Mouse (Mus musculus): ENCODE data around the gene Mydgf. TPM values are rescaled to one million over a fixed set of nuclear protein-coding genes. Genes with fewer than 3 reads are reported as not detected.

Mydgf gene
- polyA plus RNA-seq, 1 experiment = not detected

DNA sequence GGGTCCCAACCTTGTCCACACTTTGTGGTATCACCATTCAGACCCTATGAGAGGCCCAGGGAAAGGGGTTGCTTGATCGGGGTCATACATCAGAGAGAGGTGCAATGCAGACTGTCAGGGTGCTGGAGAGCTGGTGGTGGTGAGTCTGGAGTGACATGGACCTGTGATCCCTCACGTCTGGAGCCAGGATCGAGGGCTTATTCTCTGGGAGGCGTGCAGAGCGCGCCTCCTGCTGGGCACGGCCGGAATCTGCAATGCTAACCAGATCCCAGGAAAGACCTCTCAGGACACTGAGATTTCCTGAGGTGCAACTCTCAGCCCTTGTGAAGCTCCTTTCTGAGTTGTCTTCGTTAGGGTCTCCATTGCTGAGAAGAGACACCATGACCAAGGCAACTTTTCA is 24.0 kb downstream of the Mydgf start:
- peak; percentile 96 for TF ChIP-seq CTCF (IDR thresholded peaks at IDR 0.05; ENCODE audit: insufficient read depth, low read depth, low read length)
- TF ChIP-seq POLR2A (IDR thresholded peaks at IDR 0.05; ENCODE audit: insufficient read depth, low read depth, low read length) = no peak
- Histone ChIP-seq H3K4me3 (ENCODE audit: insufficient read depth, low read depth, low read length) (no peak overlapping the region), H3K4me1 (ENCODE audit: control insufficient read depth, insufficient read depth, low read length) (peaks cover 4% of the 10 kb centered on the region), H3K27ac (ENCODE audit: insufficient read depth, low read depth, low read length) (no peak overlapping the region)
- WGBS = 3% methylated on average over 9 of the region's 9 CpGs

GRCm38 (mm10) chr17:56153643-56154042 is 30.1 kb downstream of the Mydgf start:
- H3K27ac ChIP-seq (ENCODE audit: insufficient read depth, low read depth, low read length) = no peak overlapping the region
- no peak overlapping the region for H3K4me3 ChIP-seq (ENCODE audit: insufficient read depth, low read depth, low read length)
- WGBS = 45% methylated on average over 9 of the region's 9 CpGs
- H3K4me1 ChIP-seq (ENCODE audit: control insufficient read depth, insufficient read depth, low read length) = peaks cover 6% of the 10 kb centered on the region
- no peak for TF ChIP-seq CTCF (IDR thresholded peaks at IDR 0.05; ENCODE audit: insufficient read depth, low read depth, low read length)

DNA sequence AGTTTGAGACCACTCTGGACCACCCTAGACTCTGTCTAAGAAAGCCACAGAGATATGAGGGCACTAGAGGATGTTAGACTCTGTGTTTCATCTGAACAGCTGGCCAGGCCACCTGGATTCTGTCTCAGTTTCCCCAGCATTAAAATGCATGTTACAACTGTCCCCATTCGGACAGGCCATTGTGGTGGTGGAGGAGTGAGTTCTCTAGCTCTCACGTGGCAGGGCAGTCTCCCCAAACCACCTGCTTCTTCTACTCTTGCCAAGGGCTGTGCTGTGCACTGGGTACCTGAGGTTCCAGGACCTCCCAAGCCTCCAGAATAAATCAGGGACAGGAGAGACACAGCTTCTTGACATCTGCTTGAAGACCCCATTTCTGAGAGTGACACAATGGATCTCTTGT is 33.8 kb downstream of the Mydgf start:
- Histone ChIP-seq H3K4me3 (ENCODE audit: insufficient read depth, low read depth, low read length) (no peak overlapping the region), H3K4me1 (ENCODE audit: control insufficient read depth, insufficient read depth, low read length) (peaks cover 18% of the 10 kb centered on the region), H3K27ac (ENCODE audit: insufficient read depth, low read depth, low read length) (no peak overlapping the region)
- no peak for TF ChIP-seq POLR2A (IDR thresholded peaks at IDR 0.05; ENCODE audit: insufficient read depth, low read depth, low read length)
- 69% methylated on average over 2 of the region's 2 CpGs for WGBS

GRCm38 (mm10) chr17:56148790-56149618 is 34.7 kb downstream of the Mydgf start:
- H3K27ac ChIP-seq (ENCODE audit: insufficient read depth, low read depth, low read length) = no peak overlapping the region
- TF ChIP-seq CTCF (IDR thresholded peaks at IDR 0.05; ENCODE audit: insufficient read depth, low read depth, low read length) = no peak
- TF ChIP-seq POLR2A (IDR thresholded peaks at IDR 0.05; ENCODE audit: insufficient read depth, low read depth, low read length) = no peak
- H3K4me1 ChIP-seq (ENCODE audit: control insufficient read depth, insufficient read depth, low read length) = peaks cover 18% of the 10 kb centered on the region
- WGBS = 5% methylated on average over 30 of the region's 30 CpGs
- peak overlapping the region; percentile 25; the same call in 1 of the 2 replicates for H3K4me3 ChIP-seq (ENCODE audit: insufficient read depth, low read depth, low read length)

DNA sequence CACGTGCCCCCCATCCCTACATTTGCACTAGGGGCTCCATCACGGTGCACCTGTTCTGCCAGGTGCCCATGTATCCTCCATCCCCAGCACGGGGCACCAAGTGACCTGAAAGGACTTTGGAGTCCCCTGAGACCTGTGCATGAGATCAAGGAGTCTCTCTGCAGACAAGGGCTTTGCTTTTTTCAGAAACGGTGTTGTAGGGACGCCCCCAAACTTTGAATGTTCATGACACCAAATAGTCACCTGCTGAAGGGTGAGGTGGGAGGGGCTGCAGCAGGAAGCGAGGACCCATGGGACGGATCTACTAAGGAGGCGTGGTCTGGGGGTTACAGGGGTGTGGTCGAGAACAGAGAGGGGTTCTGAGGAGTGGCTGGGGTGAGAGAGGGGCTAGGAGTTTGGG is 35.4 kb downstream of the Mydgf start:
- H3K4me1 ChIP-seq (ENCODE audit: control insufficient read depth, insufficient read depth, low read length) = peaks cover 18% of the 10 kb centered on the region
- no peak for TF ChIP-seq CTCF (IDR thresholded peaks at IDR 0.05; ENCODE audit: insufficient read depth, low read depth, low read length)
- TF ChIP-seq POLR2A (IDR thresholded peaks at IDR 0.05; ENCODE audit: insufficient read depth, low read depth, low read length) = no peak
- 31% methylated on average over 9 of the region's 9 CpGs for WGBS
- H3K27ac ChIP-seq (ENCODE audit: insufficient read depth, low read depth, low read length) = no peak overlapping the region
- no peak overlapping the region for H3K4me3 ChIP-seq (ENCODE audit: insufficient read depth, low read depth, low read length)

- no peak overlapping the region for H3K4me3 ChIP-seq (ENCODE audit: insufficient read depth, low read depth, low read length)
- 87% methylated on average over 12 of the region's 12 CpGs for WGBS
- TF ChIP-seq CTCF (IDR thresholded peaks at IDR 0.05; ENCODE audit: insufficient read depth, low read depth, low read length) (no peak), POLR2A (IDR thresholded peaks at IDR 0.05; ENCODE audit: insufficient read depth, low read depth, low read length) (no peak)
- H3K27ac ChIP-seq (ENCODE audit: insufficient read depth, low read depth, low read length) = no peak overlapping the region
- peaks cover 19% of the 10 kb centered on the region for H3K4me1 ChIP-seq (ENCODE audit: control insufficient read depth, insufficient read depth, low read length)
Observed at GRCm38 (mm10) chr17:56147420-56147819, 36.3 kb downstream of the Mydgf start.

- Histone ChIP-seq H3K4me1 (ENCODE audit: control insufficient read depth, insufficient read depth, low read length) (peaks cover 32% of the 10 kb centered on the region), H3K27ac (ENCODE audit: insufficient read depth, low read depth, low read length) (no peak overlapping the region), H3K4me3 (ENCODE audit: insufficient read depth, low read depth, low read length) (no peak overlapping the region)
- WGBS = 30% methylated on average over 9 of the region's 9 CpGs
- TF ChIP-seq CTCF (IDR thresholded peaks at IDR 0.05; ENCODE audit: insufficient read depth, low read depth, low read length) (no peak), POLR2A (IDR thresholded peaks at IDR 0.05; ENCODE audit: insufficient read depth, low read depth, low read length) (no peak)
Observed at GRCm38 (mm10) chr17:56146131-56146530, 37.6 kb downstream of the Mydgf start.

DNA sequence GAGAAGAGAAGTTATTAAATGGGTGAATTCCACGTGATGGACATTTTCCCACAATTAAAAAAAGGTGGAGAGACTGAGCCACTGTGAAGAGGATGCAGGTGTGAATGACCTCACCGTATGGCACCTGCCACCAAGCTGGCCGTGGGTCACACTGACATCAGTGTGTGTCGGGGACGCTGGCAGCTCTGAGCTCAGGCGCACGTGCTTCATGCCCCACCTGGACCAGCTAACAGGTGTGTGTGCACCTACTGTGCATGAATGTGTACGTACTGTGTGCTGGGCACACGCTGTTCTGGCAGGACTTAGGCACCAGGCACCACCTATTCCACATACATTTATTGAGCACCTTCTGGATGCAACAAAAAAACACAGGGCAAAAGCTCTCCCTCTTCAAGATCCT is 39.2 kb downstream of the Mydgf start:
- WGBS = 84% methylated on average over 9 of the region's 9 CpGs
- H3K27ac ChIP-seq (ENCODE audit: insufficient read depth, low read depth, low read length) = no peak overlapping the region
- peaks cover 36% of the 10 kb centered on the region for H3K4me1 ChIP-seq (ENCODE audit: control insufficient read depth, insufficient read depth, low read length)
- TF ChIP-seq POLR2A (IDR thresholded peaks at IDR 0.05; ENCODE audit: insufficient read depth, low read depth, low read length) (no peak), CTCF (IDR thresholded peaks at IDR 0.05; ENCODE audit: insufficient read depth, low read depth, low read length) (no peak)
- no peak overlapping the region for H3K4me3 ChIP-seq (ENCODE audit: insufficient read depth, low read depth, low read length)

GRCm38 (mm10) chr17:56141702-56142605 is 41.8 kb downstream of the Mydgf start:
- Histone ChIP-seq H3K4me3 (ENCODE audit: insufficient read depth, low read depth, low read length) (peak overlapping the region; percentile 63), H3K27ac (ENCODE audit: insufficient read depth, low read depth, low read length) (no peak overlapping the region), H3K4me1 (ENCODE audit: control insufficient read depth, insufficient read depth, low read length) (peaks cover 49% of the 10 kb centered on the region)
- 1% methylated on average over 39 of the region's 47 CpGs for WGBS
- TF ChIP-seq CTCF (IDR thresholded peaks at IDR 0.05; ENCODE audit: insufficient read depth, low read depth, low read length) = no peak
- TF ChIP-seq POLR2A (IDR thresholded peaks at IDR 0.05; ENCODE audit: insufficient read depth, low read depth, low read length) = peak; percentile 41; the same call in 1 of the 2 replicates
